20 mouse cellular contexts compared by ENCODE assay signal in genomic region chr10:17629709-17630108, GRCm38 (mm10).
DNase-seq lines count a peak whose midpoint lies in the region; ATAC-seq lines count a peak whose summit lies in the region.
"Had no signal": no experiment of that assay in that cellular context is flagged by ENCODE, and none has a peak within 500 bp of the region (broad histone marks: within the 10 kb centered on the region; RNA-seq: fewer than 3 reads in every experiment).

No protein-coding gene starts in this region.

- ATAC-seq in activated CD4-positive, CD25-positive, alpha-beta regulatory T cell, adult 4 months: peak; percentile 86
- peak; percentile 82 for ATAC-seq in inflammation-experienced regulatory T-cells, adult 6 months
- no peak for ATAC-seq in midbrain, embryonic 16.5 days
- ATAC-seq in midbrain, embryonic 11.5 days (ENCODE audit: low FRiP score): no peak
- ATAC-seq in hindbrain, embryonic 14.5 days (ENCODE audit: low FRiP score): no peak
- ATAC-seq: forebrain, embryonic 14.5 days; intestine, postnatal 0 days; midbrain, embryonic 15.5 days had no signal

- H3K36me3 ChIP-seq in midbrain, embryonic 16.5 days (ENCODE audit: control insufficient read depth, insufficient read depth, low read length): no peaks in the 10 kb centered on the region
- no peaks in the 10 kb centered on the region for H3K36me3 ChIP-seq in midbrain, embryonic 11.5 days (ENCODE audit: control insufficient read depth, insufficient read depth, low read length)
- H3K36me3 ChIP-seq in hindbrain, embryonic 14.5 days (replicated peaks; ENCODE audit: control insufficient read depth, insufficient read depth): no peaks in the 10 kb centered on the region
- H3K36me3 ChIP-seq: embryonic facial prominence, embryonic 13.5 days; heart, embryonic 10.5 days; hindbrain, embryonic 15.5 days; limb, embryonic 12.5 days; midbrain, embryonic 15.5 days had no signal

- H3K27ac ChIP-seq in midbrain, embryonic 16.5 days (ENCODE audit: low read length): no peak overlapping the region
- no peak overlapping the region for H3K27ac ChIP-seq in midbrain, embryonic 11.5 days (ENCODE audit: low read depth, low read length)
- H3K27ac ChIP-seq in hindbrain, embryonic 14.5 days: no peak overlapping the region
- H3K27ac ChIP-seq: embryonic facial prominence, embryonic 13.5 days; heart, embryonic 10.5 days; hindbrain, embryonic 15.5 days; limb, embryonic 12.5 days; liver, embryonic 14.5 days; midbrain, embryonic 15.5 days had no signal

- H3K4me2 ChIP-seq in midbrain, embryonic 16.5 days (ENCODE audit: low read length): no peak overlapping the region
- H3K4me2 ChIP-seq in midbrain, embryonic 11.5 days: no peak overlapping the region
- H3K4me2 ChIP-seq in hindbrain, embryonic 14.5 days (replicated peaks): no peak overlapping the region
- H3K4me2 ChIP-seq: embryonic facial prominence, embryonic 13.5 days; hindbrain, embryonic 15.5 days; limb, embryonic 12.5 days; midbrain, embryonic 15.5 days had no signal

- H3K4me3 ChIP-seq in midbrain, embryonic 16.5 days (ENCODE audit: low read depth, low read length): no peak overlapping the region
- no peak overlapping the region for H3K4me3 ChIP-seq in midbrain, embryonic 11.5 days (ENCODE audit: low read depth, low read length)
- H3K4me3 ChIP-seq in hindbrain, embryonic 14.5 days (replicated peaks; ENCODE audit: low read length): no peak overlapping the region
- H3K4me3 ChIP-seq: embryonic facial prominence, embryonic 13.5 days; heart, embryonic 10.5 days; hindbrain, embryonic 15.5 days; limb, embryonic 12.5 days; midbrain, embryonic 15.5 days had no signal

- H3K9me3 ChIP-seq in midbrain, embryonic 16.5 days (replicated peaks; ENCODE audit: control insufficient read depth, low read length, poor library complexity, severe bottlenecking): no peaks in the 10 kb centered on the region
- no peaks in the 10 kb centered on the region for H3K9me3 ChIP-seq in midbrain, embryonic 11.5 days (ENCODE audit: control insufficient read depth, low read length)
- no peaks in the 10 kb centered on the region for H3K9me3 ChIP-seq in hindbrain, embryonic 14.5 days (ENCODE audit: control insufficient read depth, low read length)
- H3K9me3 ChIP-seq: embryonic facial prominence, embryonic 13.5 days; heart, embryonic 10.5 days; hindbrain, embryonic 15.5 days; limb, embryonic 12.5 days; midbrain, embryonic 15.5 days had no signal

- 67% methylated on average over 3 of the region's 3 CpGs for WGBS in midbrain, embryonic 16.5 days
- 69% methylated on average over 3 of the region's 3 CpGs for WGBS in midbrain, embryonic 11.5 days
- 65% methylated on average over 3 of the region's 3 CpGs for WGBS in hindbrain, embryonic 14.5 days

- DNase-seq in lung, postnatal 36 days: peak; percentile 20
- no peak for DNase-seq in lung, postnatal 4 days
- DNase-seq in skeletal muscle tissue, adult 2 months (ENCODE audit: low read depth, low spot score): peak; percentile 4
- DNase-seq in midbrain, embryonic 11.5 days (ENCODE audit: low spot score, missing footprints): no peak
- DNase-seq in hindbrain, embryonic 14.5 days (ENCODE audit: low spot score): no peak
- DNase-seq: cerebellum, adult 8-10 months; gastrocnemius, postnatal 14 days; right cerebral cortex, postnatal 4 days; thymus, postnatal 36 days had no signal

- no peak overlapping the region for H3K9ac ChIP-seq in midbrain, embryonic 16.5 days (ENCODE audit: low read depth, low read length)
- no peak overlapping the region for H3K9ac ChIP-seq in midbrain, embryonic 11.5 days (ENCODE audit: low read length)
- no peak overlapping the region for H3K9ac ChIP-seq in hindbrain, embryonic 14.5 days
- H3K9ac ChIP-seq: embryonic facial prominence, embryonic 13.5 days; hindbrain, embryonic 15.5 days; limb, embryonic 12.5 days; liver, embryonic 14.5 days; midbrain, embryonic 15.5 days had no signal

- no peaks in the 10 kb centered on the region for H3K27me3 ChIP-seq in midbrain, embryonic 16.5 days (ENCODE audit: control insufficient read depth, insufficient read depth, low read depth, low read length)
- H3K27me3 ChIP-seq in midbrain, embryonic 11.5 days (ENCODE audit: control insufficient read depth, insufficient read depth, low read length): no peaks in the 10 kb centered on the region
- no peaks in the 10 kb centered on the region for H3K27me3 ChIP-seq in hindbrain, embryonic 14.5 days (ENCODE audit: control insufficient read depth, insufficient read depth, low read length)
- H3K27me3 ChIP-seq: embryonic facial prominence, embryonic 13.5 days; hindbrain, embryonic 15.5 days; limb, embryonic 12.5 days; midbrain, embryonic 15.5 days had no signal

- peaks cover 4% of the 10 kb centered on the region for H3K4me1 ChIP-seq in midbrain, embryonic 16.5 days (ENCODE audit: control insufficient read depth, insufficient read depth, low read length)
- H3K4me1 ChIP-seq in midbrain, embryonic 11.5 days (ENCODE audit: control insufficient read depth, insufficient read depth, low read length): peaks cover 12% of the 10 kb centered on the region
- peaks cover 11% of the 10 kb centered on the region for H3K4me1 ChIP-seq in hindbrain, embryonic 14.5 days (replicated peaks; ENCODE audit: control insufficient read depth, insufficient read depth, low read length)
- H3K4me1 ChIP-seq: heart, embryonic 10.5 days had no signal

Comparison
In these comparisons a context has a peak if more than half of its experiments do, and no peak if none do; other contexts are left out.
1. DNase-seq: peak in lung, postnatal 36 days (single experiment) and skeletal muscle tissue, adult 2 months (single experiment); none in lung, postnatal 4 days (0 of 2), midbrain, embryonic 11.5 days (single experiment) and hindbrain, embryonic 14.5 days (single experiment).
2. ATAC-seq: peak in activated CD4-positive, CD25-positive, alpha-beta regulatory T cell, adult 4 months (single experiment) and inflammation-experienced regulatory T-cells, adult 6 months (single experiment); none in midbrain, embryonic 16.5 days (single experiment), midbrain, embryonic 11.5 days (single experiment) and hindbrain, embryonic 14.5 days (single experiment).